Mouse (Mus musculus) retina, embryonic 14.5 days (tissue): ENCODE measurements around the gene Capn1.

Experiments used
- DNase-seq: peaks from one replicate; pipeline ENCODE4 v3.0.0-alpha.2; 2015; ENCODE audit warnings: low spot score

Capn1 gene

GRCm38 (mm10) chr19:5952071-5952691, 63.5 kb downstream of the Capn1 start:
- no peak for DNase-seq

- DNase-seq, result no peak
Observed at GRCm38 (mm10) chr19:5951631-5952030, 64.1 kb downstream of the Capn1 start.

- no peak for DNase-seq
Observed at GRCm38 (mm10) chr19:5950218-5950617, 65.5 kb downstream of the Capn1 start.

- DNase-seq, result no peak
Observed at GRCm38 (mm10) chr19:5945891-5946290, 69.8 kb downstream of the Capn1 start.

GRCm38 (mm10) chr19:5945027-5945426, 70.7 kb downstream of the Capn1 start:
- DNase-seq, result no peak

- no peak for DNase-seq
Observed at GRCm38 (mm10) chr19:5944145-5944544, 71.6 kb downstream of the Capn1 start.

- DNase-seq, result no peak
Observed at GRCm38 (mm10) chr19:5943404-5943803, 72.3 kb downstream of the Capn1 start.

GRCm38 (mm10) chr19:5942581-5942980, 73.1 kb downstream of the Capn1 start:
- no peak for DNase-seq

- DNase-seq, result no peak
Observed at GRCm38 (mm10) chr19:5940656-5941055, 75.0 kb downstream of the Capn1 start.

GRCm38 (mm10) chr19:5940173-5940572, 75.5 kb downstream of the Capn1 start:
- DNase-seq, result no peak

- no peak for DNase-seq
Observed at GRCm38 (mm10) chr19:5939715-5940114, 76.0 kb downstream of the Capn1 start.
